Mouse (Mus musculus): ENCODE measurements around the gene Aldh3a2.
A peak's percentile ranks its signal among the peaks of the same experiment; 100 is the strongest.
"Not testable (repeated sequence)": the region's sequence is repeated elsewhere in the genome, so short reads cannot be mapped to it uniquely, and the experiment has no call there.

Gene Aldh3a2

DNA sequence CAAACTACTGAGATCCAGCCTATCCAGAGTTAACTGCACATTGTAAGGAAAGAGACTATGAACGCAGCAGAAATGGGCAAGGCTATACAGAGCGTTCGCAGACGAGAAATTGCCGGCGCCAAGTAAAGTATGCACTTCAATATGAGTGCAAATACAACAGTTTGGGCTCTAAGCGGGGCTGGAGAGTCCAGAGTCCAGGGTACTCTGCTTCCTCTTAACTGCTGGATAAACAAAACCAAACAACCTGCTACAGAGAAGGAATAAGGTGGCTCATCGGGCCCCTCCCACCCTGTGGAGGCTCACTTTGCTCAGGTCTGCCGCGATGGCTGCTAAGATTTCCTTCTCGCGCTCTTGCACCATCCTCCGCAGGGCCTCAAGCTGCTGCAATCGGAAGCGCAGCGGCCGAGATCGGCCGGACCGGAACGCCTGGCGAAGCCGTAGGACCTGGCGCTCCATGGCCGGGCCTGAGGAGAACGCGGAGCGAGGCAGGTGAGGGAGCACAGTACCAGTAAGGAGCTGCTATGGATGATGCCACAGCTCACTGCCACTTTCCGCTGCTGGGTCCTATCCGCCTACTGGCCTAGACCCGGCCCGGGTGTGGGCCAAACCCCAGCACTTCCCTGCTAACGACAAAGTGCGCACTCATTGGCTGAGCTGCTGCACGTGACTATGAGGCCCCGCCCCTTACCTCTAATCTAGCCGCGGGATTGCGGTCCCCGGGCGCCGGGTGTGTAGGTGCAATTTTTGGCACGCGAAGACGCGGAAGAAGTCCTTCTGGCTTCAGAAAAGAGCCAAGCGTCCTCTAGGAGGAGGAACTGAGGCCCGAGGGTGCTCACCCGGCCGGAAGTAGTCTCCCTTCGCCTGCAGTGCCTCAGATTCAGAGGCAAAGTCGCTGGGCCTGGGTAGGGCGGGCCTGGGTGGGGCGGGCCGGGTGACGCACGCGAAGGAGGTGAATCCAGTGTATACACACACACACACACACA lies at the start of gene Aldh3a2:
Aldh3a2 (minus strand) TSS at position 914 of the 983 bp plus-strand sequence.
- DNase-seq: peak; percentile 92 to 94

DNA sequence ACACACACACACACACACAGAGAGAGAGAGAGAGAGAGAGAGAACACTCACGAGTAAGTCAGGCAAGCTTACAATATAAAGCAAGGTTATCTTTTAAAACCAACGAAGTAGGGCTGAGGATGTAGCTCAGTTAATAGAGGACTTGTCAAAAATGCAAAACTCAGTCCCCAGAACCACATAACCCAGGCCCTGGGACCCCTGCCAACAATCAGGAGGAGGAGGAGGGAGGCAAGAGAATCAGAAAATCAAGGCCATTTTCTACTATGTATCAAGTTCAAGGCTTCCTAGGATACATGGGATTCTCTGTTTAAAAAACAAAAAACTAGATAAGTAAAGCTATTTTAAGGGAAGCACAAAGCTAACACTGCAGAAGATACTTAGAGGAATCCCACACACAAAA lies 49.6 kb upstream of the Aldh3a2 start:
- DNase-seq: no peak

DNA sequence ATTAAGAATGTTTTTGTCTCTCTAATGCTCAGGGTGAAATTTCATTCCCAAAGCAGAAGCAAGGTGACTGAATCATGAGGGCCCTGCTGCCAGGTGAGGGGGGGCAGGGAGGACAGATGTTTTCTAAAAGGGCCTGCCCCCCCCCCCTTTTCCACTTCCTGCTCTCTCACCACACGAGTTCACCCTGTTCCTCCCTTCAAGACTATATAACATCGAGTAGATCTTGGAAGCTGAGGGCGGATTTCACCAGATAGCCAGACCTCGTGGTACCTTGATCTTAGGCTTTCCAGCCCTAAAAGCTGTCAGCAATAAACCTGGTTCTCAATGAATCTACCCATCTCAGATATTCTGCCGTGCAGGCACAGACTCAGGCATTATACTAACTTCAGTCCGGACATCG lies 43.1 kb upstream of the Aldh3a2 start:
- no peak for DNase-seq

DNA sequence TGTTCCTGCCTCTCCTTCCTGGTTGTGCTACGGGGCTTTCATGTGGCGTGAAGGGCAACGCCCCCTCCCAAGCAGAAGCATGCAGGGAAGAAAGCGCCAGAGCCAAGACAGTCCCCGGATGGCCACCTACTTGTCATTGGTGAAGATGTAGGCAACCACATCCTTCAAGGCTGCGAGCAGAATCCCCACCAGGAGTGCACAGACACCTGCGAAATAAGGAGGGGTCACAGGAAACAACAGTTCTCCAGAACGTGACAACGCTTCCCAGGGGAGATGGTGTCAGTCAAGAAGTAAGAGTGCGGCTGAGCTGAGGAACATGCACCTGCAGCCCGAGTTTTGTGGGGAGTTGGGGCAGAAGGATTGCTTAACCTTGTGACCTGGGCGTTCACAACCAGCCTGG lies 42.6 kb upstream of the Aldh3a2 start:
- DNase-seq: peak; percentile 64 to 82

DNA sequence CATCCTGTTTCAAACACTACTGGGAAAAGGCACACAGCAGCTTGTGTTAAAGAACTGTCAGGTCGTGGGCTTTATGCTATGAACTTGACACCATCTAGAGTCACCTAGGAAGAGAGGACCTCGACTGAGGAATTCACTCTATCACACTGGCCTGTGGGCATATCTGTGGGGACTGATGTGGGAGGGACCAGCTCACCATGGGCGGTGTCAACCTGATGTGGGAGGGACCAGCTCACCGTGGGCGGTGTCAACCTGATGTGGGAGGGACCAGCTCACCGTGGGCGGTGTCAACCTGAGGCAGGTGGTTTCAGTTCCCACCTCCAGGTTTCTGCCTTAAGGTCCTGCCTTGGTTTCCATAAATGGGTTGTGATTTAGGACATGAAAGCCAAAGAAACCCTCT lies 40.5 kb upstream of the Aldh3a2 start:
- DNase-seq: no peak

DNA sequence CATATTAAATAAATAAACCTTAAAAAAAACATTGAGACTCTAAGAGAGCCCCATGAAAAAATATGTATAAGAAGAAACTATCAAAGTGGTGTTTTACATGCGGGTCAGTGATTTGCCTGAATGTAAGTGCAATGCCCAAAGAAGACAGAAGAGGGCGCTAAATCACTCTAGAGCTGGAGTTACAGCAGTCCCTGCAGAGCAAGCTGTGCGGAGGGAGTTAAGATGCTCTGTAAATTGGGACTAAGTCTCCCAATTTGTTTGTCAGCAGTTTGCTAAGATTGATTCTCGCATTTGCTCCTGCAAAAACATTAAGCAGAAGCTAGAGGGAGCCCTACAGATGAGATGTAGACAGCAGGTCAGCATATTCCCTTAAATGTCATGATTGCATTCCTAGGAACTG lies 38.1 kb upstream of the Aldh3a2 start:
- DNase-seq: peak in 1 of 2 experiments; percentile 42

DNA sequence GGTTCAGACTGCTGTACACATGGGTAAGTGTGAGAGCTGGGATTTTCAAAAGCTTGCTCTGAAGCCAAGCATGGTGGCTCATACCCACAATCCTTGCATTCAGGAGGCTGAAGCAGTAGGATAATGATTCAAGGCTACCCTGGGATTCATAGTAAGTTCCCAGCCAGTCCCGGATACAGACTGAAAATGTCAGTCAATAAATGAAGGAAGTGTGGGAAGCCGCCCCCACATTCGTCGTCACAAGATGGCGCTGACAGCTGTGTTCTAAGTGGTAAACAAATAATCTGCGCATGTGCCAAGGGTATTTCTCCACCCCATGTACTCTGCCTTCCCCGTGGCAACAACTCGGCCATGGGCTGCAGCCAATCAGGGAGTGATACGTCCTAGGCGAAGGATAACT lies 37.3 kb upstream of the Aldh3a2 start:
- DNase-seq: not testable (repeated sequence)

DNA sequence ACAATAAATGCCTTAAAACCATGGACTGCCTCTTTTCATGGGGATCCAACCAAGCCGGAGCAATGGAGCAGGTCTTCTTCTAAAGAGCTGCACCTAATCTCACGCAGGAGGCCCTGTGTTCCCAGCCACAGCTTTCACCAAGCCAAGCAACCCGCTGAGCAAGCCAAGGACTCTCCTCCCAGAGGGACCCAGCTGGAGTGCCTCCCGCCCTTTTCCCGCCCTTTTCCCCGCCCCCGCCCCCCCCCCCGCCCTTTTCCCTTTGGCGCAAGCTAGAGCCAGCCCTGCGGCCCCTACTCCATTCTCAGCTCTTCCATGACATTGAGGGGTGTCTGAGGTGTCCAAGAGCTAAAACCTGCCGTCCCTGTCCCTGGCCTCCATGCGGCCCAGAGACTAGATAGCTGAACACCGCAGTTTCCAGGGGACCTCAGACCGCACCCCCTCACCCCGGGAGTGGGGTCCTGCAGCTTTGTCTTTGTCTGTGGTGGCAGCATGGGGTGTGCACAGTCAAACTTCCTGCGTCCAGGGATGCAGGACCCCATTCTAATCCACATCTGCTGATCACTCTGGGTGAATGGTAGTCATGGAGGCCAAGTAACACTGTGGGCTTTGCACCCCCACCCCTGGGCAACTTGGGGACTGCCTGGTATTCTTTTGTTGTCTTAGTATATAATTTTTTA lies 33.6 kb upstream of the Aldh3a2 start:
- no peak for DNase-seq

DNA sequence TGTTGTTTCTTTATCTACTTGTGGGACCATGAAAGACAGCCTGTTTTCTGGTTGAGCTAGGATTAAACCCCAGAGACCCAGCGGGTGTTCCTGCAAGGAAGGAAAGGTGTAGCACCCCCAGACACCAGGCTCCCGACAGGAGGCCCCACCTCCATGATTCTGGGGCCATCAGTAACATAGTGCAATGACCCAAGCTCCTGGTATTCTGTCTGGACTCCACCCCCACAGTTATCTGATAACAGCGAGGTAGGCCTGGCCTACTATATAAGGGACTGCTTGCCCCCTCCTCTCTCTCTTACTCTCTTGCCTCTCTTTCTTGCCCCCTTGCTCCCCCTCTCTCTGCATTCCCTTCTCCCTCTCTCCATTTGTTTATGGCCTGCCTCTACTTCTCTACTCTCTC lies 32.9 kb upstream of the Aldh3a2 start:
- DNase-seq: no peak

DNA sequence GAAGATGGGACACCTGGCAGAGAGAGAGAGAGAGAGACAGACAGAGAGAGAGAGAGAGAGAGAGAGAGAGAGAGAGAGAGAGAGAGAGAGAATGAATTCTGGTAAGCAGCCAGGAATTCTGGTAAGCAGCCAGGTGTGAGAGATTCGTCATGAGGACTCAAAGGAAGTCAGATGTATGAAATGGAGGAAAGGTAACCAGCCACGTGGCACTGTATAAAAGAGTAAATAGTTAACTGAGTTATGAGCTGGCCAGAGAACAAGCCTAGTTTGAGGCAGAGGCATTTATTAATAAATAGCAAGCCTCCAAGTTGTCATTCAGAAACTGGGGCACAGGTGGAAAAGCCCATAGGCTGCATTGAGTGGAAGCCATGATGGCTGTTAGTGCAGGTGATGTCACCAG lies 30.6 kb upstream of the Aldh3a2 start:
- DNase-seq: no peak

DNA sequence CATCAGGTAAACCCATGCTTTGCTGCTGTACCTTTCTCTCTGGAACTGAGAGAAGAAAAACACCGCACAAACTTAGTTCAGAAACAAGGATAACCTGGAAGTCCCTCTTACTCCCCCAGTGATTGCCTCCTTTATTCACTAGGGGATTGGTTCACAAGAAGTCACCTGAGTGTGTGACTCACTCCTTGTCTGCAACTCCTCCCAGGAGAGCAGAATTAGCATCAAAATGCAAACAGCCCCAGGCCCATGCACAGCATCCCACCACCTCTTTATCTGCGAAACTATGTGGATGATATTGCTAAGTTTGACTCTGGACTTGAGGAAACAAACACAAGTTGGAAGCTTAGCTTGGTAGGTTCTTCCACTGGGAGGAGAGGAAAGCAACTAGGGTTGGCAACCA lies 30.1 kb upstream of the Aldh3a2 start:
- DNase-seq: no peak

DNA sequence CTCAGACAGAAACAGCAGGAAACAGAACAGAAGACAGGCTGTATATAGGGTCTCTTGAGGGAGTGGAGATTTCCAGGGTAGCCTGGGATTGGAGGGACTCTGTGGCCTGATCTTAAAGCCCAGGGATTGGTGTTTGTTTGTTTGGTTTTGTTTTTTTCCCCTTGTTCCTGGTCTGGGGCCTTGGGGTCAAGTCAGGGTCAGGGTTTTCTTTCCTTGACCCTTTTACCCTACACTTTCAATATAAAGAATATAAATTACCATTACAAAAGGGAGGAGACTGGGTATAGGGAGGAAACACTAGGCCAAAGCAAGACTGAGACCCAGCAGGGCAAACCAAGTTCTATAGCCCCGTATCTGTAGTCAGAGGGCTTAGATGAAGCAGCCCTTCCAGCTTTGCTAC lies 29.3 kb upstream of the Aldh3a2 start:
- DNase-seq: no peak

DNA sequence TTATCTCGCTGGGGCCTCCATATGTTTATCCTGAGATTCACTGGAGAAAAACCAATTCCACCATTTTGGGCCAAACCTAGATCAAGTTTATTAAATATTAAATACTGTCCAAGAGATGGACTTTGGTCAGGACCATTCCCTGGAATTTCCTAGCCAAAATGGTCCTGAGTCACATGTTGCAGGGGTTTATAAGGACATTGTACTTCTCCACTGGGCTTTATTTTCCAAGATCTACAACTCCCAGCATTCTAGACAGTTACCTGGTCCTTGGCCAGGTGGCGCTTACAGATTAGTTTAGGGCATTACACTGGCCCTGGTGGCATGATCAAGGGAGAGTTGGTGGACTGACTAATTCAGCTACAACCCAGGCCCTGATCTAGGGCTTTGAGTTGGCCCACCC lies 28.3 kb upstream of the Aldh3a2 start:
- no peak for DNase-seq

DNA sequence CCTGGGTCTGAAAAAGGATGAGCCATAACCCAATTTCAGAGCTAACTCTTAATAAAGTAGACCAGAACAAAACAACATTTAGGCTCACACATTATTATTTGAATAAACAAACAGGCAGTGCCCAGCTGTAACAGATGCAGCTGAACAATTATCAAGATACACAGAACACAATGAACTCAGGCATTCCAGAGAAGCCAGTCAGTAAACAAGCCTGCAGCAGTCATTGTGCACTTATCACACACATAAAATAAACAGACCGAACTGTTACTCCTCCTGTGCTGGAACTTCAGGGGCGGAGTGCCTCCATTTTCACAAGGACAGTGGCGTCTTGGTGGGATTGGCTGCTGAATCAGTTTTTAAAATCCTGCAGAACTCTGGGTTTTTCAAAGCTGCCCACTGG lies 27.2 kb upstream of the Aldh3a2 start:
- no peak for DNase-seq

DNA sequence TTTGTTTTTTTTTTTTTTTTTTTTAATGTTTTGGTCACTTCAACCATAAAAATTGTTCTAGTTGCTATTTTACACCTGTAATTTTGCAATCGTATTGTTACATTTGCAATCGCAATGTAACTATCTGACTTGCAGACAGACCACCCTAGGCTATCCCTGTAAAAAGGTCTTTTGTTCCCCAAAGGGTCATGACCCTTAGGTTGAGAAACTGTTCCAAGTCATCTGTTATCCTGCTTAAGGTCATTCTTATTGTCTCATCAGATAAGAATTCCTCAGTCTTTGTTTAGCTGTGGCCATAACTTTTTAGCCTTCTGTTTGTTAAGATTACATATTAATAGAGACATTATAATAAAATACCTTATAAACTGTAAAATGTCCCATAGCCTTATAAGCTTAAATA lies 26.0 kb upstream of the Aldh3a2 start:
- no peak for DNase-seq

DNA sequence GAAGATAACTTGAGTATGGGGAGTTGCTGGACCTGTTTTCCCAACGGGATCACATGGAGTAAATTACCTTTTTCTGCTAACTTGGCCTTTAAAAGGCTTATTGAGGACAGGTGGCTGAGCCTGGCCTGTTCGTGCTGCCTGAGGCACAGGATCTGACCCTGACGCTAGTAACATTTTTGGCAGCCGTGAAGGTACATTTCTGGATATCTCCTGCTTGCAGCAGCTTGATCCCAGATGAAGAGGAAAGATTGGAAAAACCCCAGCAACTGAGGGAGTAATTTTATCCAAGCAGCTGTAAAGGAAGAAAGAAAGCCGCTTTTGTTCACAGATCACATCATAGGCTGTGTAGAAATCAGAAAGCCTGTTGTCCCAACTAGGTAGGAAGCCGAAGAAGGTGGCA lies 17.1 kb upstream of the Aldh3a2 start:
- no peak for DNase-seq

DNA sequence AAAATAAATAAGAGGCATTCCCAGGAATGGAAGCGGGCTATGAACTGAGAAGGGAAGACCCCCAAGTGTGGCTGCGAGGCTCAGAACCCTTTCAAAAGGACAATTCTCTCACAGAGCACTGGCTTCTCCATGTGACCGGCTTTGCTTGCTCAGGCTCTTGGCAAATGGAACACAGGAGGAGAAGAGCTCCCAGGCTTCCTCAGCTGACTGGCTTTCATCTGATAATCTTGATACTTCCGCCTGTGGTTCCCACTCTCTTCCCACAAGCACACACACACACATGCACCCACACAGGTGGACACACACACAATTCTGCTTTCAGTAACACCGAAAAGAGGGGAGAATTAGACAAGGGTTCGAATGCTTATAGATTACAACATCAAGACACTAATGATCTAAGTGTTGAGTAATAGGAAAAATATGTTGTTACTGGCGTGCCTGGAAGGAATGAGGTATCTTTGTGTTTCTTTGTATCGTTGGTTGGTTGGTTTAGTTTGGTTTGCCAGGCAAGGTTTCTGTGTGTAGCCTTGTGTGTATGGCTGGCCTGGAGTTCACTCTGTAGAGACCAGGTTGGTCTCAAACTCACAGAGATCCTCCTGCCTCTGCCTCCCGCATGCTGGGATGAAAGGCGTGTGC lies 16.3 kb upstream of the Aldh3a2 start:
- no peak for DNase-seq

DNA sequence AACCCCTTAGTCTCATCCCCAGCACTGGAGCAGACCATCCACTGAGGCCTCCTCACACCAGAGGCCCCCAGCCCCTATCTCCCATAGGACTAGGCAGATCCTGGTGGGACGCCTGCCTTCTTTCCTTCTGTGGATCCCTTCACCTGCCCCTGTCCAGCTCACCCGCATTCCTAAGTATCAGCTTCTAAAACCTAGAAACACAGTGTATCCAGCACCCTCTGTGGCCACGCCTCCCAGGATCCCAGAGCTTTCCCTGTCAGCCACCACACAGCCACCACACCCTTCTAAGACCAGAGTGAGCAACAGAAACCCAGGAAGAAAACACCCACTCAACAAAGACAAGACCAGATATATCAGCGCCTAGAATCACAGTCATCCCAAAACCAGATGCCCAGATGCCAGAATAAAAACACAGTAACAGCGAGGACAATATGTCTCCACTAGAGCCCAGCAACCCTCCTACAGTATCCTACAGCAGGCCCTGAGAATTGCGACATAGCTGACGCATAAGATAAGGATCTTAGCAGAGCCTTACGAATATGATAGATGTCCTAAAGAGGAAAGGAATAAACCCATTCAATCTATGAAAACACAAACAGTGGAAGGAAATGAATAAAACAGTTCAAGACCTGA lies 11.3 kb upstream of the Aldh3a2 start:
- no peak for DNase-seq

DNA sequence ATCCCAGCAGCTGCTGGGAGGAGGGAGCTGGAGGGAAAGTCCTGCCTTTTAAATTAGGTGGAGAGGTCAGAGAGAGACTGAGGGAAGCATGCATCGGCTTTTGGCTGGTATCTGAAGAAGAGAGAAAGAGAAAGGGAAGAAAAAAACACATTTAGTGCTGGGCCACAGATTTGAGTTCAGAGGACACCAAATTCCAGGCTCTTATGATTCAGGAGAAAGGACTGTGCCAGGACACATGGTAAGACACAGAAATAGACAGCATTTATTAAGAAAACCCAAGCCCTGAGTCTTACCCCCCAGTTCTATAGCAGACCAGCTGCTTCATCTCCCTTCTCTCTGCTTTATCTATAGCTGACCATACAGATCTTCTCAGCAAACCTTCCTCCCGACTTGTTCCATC lies 10.7 kb upstream of the Aldh3a2 start:
- no peak for DNase-seq

DNA sequence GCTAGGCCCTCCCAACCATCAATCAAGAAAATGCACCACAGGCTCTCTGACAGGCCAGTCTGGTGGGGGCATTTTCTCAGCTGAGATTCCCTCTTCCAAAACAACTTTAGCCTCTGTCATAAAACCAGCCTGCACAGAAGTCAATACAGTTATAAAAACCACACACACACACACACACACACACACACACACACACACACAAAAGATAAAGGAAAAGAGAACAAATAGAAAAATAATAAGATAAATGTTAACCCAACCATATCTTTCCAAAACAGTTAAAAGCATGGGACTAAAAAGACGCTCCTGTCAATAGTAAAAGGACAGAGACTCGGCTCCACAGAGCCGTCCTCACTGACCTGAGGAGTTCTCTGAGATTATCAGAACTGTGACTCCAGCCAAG lies 9.2 kb upstream of the Aldh3a2 start:
- DNase-seq: no peak

DNA sequence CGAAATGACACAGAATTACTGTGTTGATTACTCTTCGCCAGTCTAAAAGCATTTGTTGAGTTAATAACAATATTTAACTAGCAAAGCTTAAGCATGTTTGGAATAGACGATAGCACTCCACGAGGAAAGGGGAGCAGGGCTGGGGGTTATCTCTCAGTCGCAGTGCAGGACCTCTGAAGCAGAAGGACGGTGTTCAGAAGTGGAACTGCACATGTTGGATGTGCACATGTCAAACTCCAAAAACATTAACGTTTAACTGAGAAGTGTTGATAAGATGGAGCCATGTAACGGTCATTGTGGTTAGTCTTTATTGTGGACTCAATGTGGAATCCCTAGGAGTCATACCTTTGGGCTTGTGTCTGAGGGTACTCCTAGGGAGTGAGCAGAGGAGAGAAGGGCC lies 7.8 kb upstream of the Aldh3a2 start:
- no peak for DNase-seq

DNA sequence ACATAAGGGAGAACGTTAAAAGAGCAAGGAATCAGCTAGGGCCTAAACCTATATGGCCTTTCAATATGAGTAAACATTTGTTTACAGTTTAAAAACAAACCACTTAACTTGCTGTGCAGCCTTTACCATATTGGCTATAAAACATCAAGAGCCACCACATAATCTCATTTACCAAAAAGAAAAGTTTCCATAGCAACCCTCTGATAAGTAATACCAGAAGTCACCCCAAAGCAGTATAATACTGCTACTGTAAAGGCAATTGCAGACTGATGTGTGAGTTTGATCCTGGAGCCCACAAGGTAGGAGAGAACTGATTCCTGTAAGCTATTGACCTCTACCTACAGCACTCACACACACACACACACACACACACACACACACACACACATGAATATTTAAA lies 7.2 kb upstream of the Aldh3a2 start:
- DNase-seq: no peak

DNA sequence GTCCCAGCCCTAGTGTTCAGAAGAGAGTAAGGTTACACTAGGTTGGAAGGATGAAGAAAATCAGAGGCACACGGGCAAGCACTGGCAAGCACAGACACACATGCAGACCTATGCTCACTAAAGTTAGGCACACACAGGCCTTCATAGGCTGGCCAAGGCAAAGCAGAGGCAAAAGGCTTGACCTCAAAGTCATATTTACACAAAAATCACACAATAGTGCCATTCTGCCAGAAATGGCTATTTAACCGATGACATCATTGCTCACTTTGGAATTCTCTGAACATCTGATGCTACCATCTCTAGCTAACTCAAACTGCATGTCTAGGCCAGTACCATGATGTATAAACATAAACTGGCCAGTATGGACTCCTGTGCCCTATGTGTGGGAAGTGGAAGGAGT lies 6.7 kb upstream of the Aldh3a2 start:
- no peak for DNase-seq

Data from thymus, adult 18-20 months (tissue).